Mouse (Mus musculus): ENCODE measurements around the gene Tspan18. TPM values are rescaled to one million over a fixed set of nuclear protein-coding genes. Genes with fewer than 3 reads are reported as not detected.
A peak's percentile ranks its signal among the peaks of the same experiment; 100 is the strongest.

The Tspan18 gene
- total RNA-seq, 4 experiments from 2014 or later: 2.1 to 4.5 (median 3.6) TPM

DNA sequence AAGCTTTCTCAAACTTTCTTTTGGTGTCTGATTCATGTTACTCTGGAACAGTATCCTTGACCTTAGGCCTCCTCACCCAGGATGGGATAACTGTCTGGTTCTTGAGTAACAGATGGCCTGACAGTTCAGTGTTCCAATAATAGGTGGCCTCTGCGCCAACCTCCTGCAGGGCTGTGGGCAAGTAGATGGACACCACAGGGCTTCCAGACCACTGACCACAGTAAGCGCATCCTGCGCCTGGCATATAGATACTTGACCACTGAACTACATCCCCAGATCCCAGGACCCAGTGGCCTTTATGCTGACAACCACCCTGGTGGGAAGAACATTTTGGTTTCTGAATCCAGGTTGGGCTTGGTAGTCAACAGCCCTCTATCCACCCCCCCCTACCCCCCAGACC is 114.7 kb downstream of the Tspan18 start:
- no peak for DNase-seq (ENCODE audit: low spot score in 2 of 2)

DNA sequence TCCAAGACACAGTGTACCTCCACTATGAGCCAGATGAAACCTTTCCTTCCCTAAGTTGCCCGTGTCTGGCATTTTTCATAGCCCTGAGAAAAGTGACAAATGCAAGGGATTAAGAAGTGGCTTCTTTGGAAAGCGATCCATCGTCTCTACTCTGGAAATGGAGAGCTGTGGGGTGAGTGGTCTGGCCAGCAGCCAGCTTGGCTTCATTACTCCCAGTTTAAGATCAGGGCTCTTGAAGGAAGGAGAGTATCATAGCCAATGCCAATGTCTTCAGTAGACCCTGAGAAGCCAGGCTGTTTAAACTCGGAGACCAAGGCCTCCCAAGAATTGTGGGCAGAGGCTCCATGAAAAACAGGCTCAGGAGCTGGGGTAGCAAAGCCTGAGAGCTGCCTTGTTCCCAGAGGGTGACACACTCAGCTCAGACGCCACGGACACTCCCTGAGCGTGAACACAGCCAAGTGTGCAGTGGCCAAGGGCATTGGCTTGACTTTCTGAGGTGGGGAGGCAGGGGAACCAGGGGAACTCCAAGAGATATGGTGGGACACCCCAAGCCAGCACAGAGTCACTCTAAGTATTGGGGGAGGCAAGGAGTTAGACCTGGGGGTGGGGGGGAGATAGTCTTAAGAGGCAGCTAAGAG is 115.8 kb downstream of the Tspan18 start:
- DNase-seq (ENCODE audit: low spot score in 2 of 2): no peak

DNA sequence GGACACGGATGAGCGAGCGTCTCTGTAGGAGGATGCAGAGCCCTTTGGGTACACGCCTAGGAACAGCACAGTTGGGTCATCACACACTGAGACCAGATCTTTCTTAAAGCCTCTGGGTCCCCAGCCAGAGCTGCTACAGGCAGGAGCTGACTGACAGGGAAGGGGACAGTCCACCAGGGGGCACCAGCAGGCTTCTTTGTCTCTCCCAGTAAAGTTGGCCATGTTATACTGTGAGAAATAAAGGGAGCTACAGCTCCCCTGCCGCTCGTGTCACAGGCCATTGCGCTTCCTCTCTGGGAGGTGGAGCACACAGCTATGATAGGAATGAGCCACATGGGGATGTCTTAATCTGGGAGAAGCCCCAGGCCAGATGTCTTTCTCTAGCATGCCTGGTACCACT is 117.3 kb downstream of the Tspan18 start:
- peak; percentile 64 to 79 for DNase-seq (ENCODE audit: low spot score in 2 of 2)

DNA sequence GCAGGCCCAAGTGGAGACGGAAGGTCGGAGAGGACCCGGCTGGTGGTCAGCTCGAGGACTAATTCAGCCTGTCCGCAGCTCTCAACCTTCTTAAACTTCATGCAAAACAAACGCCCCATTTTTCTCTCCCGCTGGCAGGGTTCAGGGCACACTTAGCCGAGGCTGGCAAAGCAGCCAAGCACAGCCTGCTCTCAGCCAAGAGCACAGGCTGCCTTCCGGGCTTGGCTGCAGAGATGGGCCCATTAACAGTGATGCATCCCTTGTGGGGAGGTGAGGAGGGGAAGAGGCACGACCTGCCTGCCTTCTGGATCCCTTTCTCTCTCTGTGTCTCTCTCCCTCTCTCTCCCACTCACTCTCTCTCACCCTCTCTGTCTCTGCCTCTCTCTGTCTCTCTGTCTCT is 118.5 kb downstream of the Tspan18 start:
- DNase-seq (ENCODE audit: low spot score in 2 of 2): no peak

DNA sequence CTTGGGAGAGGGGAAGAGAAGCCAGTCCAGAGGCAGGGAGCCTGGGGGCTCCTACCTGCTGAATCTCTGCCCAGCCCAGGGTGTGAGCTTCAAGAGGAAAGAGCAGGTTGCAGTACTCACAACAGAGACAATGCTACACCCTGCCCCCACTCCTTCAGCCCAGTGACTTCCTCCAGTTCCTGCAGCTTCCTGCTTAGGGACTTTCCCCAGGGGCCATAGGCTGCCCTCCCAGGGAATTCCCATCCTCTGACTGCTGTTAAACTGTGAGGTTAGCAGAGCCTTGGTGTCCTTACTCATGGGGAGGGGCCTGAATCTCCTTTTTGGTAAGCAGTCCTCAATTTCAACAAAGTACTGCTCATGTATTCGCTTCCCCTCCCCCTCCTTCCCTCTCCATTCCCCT is 120.1 kb downstream of the Tspan18 start:
- no peak for DNase-seq (ENCODE audit: low spot score in 2 of 2)

DNA sequence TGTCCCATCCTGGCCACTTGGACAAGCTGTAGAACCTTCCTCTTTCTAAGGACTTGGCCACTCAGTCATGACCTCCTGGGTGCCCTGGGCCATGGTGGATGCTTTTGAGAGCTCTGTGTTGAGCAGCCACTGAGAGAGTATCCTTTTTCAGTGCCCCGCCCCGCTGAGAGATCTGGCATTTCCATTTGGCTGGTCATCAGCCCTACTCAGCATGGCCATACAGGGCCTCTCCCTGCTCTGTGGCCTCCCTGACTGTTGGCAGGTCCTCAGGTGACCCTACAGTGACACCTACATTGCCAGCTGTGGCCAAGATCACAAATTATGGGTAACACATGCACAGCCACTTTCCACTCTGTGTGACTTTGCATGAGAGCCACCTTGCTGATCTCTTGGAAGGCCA is 121.4 kb downstream of the Tspan18 start:
- no peak for DNase-seq (ENCODE audit: low spot score in 2 of 2)

DNA sequence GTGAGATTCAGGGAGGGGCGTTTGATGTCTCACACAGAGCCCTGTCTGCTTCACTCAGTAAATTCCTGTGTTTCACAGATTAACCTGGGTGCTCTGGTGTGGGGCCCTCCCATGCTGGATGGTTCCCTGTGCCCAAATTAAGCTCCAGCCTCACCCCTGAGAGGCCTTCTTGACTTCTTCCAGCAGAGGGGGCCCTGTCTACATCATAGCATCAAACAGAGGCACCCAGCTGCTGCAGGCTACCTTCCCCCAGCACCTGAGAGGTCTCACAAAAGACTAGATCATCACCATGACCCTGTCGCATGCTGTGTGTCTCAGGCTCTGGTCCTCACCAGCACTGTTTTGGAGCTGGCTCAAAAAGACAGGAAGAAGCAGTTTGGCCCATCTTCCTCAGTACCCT is 121.9 kb downstream of the Tspan18 start:
- no peak for DNase-seq (ENCODE audit: low spot score in 2 of 2)

DNA sequence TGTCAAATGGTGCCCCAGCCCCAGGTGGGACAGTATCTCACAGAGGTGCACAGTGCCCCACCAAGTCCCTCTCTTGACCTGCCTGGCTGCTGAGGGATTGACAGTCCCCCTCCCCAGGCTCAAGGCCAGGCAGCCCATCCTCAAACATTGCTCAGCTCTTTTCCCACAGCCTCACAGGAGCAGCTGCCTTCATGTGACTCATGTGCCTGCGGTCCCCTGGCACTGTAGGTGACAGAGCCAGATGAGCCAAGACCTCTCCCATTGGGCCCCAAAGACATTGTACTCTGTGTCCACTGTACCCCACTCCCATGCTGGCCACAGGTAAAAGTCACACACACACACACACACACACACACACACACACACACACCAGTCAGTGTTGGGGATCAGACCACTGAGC is 128.2 kb downstream of the Tspan18 start:
- DNase-seq (ENCODE audit: low spot score in 2 of 2): no peak

DNA sequence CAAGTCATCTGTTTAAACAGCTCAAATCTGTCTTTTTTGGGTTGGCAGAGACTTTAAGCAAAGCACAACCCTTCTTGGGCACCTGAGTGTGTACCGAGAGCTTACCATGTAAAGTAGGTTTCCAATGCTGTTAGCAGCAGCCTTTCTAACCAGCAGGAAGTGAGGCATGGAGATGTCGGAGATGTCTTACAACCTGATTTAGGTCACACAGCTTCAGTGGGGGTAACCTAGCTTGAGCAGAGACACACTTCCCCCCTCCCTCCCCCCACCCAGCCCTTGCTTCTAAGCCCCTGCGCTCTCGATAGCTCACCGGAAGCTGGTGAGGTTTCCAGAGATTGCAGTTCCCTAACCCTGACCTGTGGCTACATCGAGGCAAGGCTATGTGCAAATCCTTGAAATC is 129.7 kb downstream of the Tspan18 start:
- DNase-seq (ENCODE audit: low spot score in 2 of 2): no peak

DNA sequence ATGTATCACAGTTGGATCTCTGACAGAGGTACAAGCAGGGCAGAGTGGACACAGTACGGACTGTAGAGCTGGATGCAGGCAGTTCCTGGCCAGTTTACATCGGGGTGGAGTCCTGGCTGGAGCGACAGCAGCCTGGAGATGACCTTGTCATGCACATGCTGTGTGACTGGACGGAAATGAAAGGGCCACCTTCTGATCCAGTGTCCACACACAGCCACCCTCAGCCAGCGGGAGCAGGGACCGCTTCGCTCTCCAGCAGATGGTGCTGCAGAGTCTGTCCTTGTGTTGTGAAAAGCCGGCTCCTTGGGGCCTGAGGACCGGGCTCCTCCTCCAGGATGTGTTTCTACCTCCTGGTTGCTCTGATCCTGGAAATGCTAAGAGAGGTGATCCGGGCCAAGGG is 130.6 kb downstream of the Tspan18 start:
- no peak for DNase-seq (ENCODE audit: low spot score in 2 of 2)

DNA sequence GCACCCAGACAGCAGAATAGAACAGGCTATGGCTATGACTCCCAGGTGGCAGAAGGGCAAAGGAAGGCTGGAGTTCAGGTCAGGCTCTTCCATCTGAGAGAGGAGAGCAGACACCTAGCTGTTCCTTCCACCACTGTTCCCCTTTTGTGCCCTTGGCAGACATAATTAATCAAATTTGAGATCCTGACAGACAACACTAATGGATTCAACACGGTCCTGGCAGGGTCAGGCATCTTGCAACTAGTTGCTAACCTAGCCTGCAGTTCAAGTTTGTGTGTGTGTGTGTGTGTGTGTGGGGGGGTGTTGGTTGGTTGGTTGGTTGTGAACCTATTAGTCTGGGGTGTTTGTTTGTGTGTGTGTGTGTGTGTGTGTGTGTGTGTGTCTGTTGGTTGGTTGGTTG is 131.5 kb downstream of the Tspan18 start:
- no peak for DNase-seq (ENCODE audit: low spot score in 2 of 2)

DNA sequence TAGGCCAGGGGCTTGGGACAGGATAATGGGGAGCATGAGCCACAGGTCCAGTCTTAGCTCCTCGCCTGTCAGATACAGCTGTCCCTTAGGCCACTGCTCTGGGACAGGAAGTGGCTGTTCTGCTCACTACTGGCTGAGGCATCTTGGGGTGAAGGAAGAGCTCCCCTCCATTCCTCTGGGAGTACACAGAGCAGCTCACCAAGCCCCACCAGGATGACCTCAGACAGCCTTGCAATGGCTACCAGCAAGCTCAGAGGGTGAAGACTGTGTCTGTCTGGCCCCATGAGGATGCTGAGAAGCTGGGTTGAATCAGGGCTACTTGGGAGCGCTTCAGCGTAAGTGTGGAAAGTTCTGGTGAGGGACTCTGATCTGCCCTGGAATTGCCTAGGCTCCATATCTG is 132.3 kb downstream of the Tspan18 start:
- DNase-seq (ENCODE audit: low spot score in 2 of 2): no peak

DNA sequence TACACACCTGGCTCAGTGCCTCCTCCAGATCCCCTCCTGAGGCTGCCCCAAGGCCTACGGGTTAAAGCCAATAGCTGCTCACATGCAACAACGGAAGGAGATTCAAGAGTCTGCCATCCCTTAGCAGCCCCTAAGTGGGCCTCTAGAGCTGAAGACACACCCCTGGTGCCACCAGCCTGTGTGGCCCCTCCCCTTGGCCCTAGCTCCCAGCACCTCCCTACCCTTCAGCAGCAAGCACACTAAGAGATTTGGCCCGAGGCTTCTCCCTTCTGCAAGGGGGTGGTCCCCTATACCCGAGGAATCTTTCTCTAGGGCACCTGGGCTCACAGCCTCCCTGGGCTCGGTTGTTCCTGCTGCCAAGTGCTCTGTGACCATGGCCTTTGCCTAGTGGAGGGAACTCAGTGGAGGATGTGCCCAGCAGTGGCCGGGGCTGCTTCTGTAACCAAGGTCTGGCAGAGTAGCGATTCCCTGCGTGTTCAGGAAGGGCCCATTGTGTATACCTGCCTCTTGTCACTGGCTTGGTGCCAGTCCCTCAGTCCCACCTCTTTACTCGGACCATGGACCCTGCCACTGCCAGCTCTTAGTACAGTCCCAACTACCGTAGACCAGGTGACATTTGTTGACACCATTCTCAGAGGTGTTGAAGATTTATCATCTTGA is 133.5 kb downstream of the Tspan18 start:
- no peak for DNase-seq (ENCODE audit: low spot score in 2 of 2)

DNA sequence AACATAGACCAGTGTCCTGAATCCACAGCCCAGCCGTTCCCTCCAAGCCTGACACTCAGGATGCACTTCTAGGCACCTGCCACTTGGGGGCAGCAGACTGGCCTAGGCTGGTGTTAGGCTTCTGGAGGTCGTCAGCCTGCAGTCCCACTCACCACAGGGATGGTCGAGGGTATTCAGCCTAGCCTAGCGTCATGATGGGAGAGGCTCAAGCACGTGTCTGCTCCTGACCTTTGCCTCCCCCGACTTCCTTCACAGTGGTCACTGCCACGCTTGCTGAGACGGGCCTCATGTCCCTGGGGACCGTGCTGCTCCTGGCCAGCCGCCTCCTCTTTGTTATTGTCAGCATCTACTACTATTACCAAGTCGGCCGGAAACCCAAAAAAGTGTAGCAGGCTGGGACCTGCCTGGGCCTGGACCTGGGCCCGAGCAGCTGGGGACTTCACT is 134.8 kb downstream of the Tspan18 start:
- no peak for DNase-seq (ENCODE audit: low spot score in 2 of 2)

DNA sequence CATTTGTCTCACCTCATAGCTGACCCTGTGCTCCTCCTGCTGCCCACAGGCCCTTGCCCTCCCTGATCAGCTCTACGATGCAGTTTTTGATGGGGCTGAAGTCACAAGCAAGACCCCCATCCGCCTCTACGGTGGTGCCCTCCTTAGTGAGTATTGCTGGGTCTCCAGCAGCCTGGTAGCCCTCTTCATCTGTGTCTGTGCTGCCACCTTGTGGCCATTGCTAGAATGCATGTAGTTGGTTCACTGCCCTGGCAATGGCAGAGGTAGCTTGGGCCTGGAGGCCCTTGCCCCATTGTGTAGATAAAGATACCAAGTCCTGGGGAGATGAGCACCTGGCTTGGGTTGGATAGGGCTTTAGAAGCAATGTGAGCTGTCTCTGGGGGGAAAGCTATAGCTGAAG is 135.5 kb downstream of the Tspan18 start:
- DNase-seq (ENCODE audit: low spot score in 2 of 2): peak; percentile 56 to 96

DNA sequence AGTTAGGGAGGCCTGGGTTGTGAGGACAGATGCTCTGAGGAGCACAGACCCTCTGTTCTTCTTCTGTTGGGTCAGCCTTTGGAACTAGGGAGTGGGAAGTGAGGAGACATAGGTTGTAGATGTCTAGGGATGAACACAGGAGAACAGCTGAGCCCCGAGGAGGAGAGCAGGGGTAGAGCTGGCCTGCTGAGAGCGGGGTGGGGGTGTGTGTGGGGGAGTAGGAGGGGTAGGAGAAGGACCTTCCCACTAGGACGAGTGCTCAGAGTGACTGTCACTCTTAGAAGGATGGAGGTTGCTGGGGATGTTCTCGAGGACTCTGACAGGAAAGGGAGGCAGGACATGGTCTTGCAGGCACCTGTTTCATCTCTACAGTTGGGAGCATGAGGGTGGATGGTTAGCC is 140.5 kb downstream of the Tspan18 start:
- DNase-seq (ENCODE audit: low spot score in 2 of 2): no peak

DNA sequence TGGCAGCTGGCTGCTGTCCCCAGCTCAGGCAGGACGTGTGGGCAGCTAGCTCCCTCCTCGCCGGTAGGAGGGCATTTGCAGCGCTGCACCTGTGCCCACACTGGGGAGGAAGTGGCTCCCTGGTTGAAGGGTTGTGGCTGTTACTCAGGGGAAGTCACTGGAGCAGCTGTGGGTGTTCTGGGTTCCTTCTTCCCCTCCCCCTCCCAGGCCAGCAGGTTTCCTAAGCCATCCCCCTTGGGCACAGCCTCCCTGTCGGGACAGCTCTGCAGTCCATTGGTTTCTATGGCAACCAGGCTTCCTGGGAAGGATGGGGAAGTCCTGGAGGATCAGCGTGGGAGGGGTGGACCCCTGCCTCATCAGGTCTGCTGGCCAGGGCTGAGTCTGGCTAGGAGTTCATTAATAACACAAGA is 141.6 kb downstream of the Tspan18 start:
- peak in 1 of 2 experiments; percentile 41 for DNase-seq (ENCODE audit: low spot score in 2 of 2)

DNA sequence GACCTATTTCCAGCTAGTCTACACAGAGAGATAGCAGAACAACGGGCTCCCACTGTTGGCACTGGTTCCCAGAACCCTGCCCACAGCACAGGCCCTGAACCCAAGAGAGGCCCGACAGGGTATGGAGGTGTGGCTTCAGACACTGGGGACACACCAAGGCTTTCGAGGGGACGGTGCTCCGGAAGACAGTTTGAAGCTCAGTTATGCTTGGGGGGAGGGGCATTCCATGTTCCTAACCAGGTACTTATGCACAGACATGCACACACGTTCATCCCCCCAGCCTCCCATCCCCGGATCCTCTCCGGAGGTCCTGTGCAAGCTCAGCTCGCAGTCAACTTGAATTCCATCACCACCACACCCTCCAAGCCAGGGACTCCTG is 142.1 kb downstream of the Tspan18 start:
- no peak for DNase-seq (ENCODE audit: low spot score in 2 of 2)

DNA sequence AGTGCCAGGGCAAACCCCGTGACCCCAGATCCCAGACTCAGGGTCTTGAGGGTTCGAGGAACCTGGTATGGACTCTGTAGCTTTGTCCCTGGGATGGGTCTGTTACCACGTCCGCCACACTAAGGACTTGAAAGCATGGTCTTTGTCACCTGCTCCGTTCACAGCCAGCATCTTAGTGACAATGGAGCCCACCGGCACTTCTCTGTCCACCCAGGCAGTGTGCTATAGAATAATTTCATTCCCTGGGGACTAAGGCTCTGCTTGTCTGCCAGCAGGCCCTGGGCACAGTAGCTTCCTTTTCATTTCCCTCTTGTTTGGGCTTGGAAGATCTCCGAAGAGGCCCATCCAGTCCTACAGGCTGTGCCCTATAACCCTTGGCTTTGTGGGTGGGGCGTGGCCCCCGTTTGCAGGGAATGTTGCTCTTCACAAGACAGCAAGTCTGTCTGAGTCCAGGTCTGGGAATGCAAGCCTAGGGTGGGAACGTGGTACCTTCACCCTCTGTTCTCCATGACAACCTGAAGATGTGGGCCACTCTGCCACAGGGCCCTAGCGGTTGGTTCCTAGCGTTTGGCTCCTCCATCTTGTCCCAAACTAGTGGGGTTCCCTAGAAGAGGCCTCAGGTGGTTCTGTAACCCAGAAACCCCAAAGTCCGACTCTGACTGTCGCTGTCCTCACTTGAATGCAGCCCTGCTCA is 142.7 kb downstream of the Tspan18 start:
- DNase-seq (ENCODE audit: low spot score in 2 of 2): no peak

DNA sequence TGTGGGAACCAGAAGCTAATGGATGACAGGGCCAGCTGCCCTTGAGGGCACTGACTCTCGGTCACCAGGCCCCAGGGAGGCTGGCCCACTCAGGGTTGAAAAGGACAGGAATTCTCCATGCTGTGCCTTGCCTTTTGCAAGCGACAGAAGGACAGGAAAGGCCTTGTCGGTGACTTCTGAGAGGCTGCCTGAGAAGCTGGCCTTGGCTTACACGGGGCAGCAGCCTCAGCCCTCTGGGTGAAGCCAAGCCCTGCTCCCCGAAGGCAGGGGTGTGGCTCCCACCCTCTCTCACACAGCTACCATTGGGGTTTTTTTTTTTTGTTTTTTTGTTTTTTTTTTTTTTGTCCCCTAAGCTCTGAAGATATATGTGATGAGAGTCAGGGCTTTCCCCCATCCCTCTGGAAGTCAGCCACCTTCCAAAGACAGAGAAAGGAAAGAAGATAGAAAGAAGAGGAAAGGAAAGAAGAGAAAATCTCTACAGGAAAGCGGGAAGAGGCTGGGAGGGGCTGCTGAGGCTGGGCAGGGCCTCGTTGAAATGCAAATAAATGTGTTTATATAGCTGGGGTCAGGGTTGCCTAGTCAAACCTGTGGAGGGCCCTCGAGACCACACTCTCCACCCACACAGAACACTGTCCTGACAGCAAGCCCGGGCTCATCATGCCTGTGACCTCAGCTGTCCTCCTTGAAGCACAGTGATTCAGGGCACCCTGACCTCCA is 143.4 kb downstream of the Tspan18 start:
- no peak for DNase-seq (ENCODE audit: low spot score in 2 of 2)

DNA sequence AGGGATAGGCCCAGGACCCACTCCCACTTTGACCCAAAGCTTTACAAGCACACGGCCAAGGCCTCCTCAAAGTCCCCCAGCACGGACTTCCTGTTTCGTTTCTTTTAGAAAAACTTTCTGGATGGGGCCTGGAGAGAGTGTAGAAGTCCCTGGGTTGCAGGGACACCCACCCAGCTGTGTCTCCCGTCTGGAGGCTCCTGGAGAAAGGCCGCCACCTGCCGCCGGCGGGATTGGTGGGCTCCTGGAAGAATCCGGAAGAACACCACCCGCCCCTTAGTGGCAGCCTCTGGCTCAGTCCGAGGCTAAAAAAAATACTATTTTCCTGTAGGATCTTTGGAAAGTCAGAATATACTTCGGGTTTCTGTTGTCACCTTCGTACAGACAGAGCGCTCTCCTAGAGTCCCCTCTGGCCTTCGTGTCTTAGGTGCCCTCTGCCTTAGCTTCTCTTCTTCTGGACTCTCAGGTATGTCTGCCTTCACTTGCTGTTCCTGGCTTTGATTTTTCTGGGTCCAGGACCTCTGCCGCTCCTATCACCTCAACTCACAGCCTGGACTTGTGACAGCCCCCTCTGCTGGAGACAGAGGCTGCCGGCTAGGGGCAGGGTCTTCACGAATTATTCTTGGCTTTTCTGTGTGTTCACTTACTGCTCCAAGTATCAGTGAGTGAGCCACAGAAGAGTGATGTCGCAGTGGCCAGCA is 145.4 kb downstream of the Tspan18 start:
- no peak for DNase-seq (ENCODE audit: low spot score in 2 of 2)

Data from left cerebral cortex, adult 8-10 months (tissue).